Mouse (Mus musculus) forebrain, embryonic 14.5 days (tissue): ENCODE results near the gene Celf5. TPM values are rescaled to one million over a fixed set of nuclear protein-coding genes. Genes with fewer than 3 reads are reported as not detected.

ENCODE experiments used
- ATAC-seq: fragments of 200-750 bp; cut with Nextera tagmentation; 2 replicates; pipeline ENCODE4 v1.8.0; 2017; ENCODE audit warnings: mild to moderate bottlenecking, moderate library complexity
- DNase-seq: peaks from one replicate; pipeline ENCODE4 v3.0.0-alpha.2; 2015; ENCODE audit warnings: low spot score
- H3K27ac ChIP-seq: fragments of 300-500 bp; sonication (generic); 2 replicates; pipeline ENCODE4 v1.5.1; 2014; ENCODE audit warnings: low read depth, mild to moderate bottlenecking, control low read depth, low read length, moderate library complexity
- H3K27me3 ChIP-seq: fragments of 300-500 bp; sonication (generic); replicated peaks from 2 replicates; pipeline ENCODE4 v1.6.1; 2014; ENCODE audit warnings: low read length, control low read depth, mixed read lengths; ENCODE audit not compliant: control insufficient read depth, insufficient read depth
- H3K36me3 ChIP-seq: fragments of 300-500 bp; sonication (generic); 2 replicates; pipeline ENCODE4 v1.6.1; 2014; ENCODE audit warnings: low read length, control low read depth; ENCODE audit not compliant: control insufficient read depth, insufficient read depth
- H3K4me1 ChIP-seq: fragments of 300-500 bp; sonication (generic); 2 replicates; pipeline ENCODE4 v1.6.1; 2014; ENCODE audit warnings: antibody characterized with exemption, low read length, control low read depth; ENCODE audit not compliant: control insufficient read depth, insufficient read depth
- H3K4me2 ChIP-seq: fragments of 300-500 bp; sonication (generic); 2 replicates; pipeline ENCODE4 v1.6.1; 2014; ENCODE audit warnings: mild to moderate bottlenecking, control low read depth, low read length
- H3K4me3 ChIP-seq: fragments of 300-500 bp; sonication (generic); 2 replicates; pipeline ENCODE4 v1.5.1; 2014; ENCODE audit warnings: low read depth, low read length, control low read depth
- H3K9ac ChIP-seq: fragments of 300-500 bp; sonication (generic); 2 replicates; pipeline ENCODE4 v1.6.1; 2014; ENCODE audit warnings: mild to moderate bottlenecking, low read length, control low read depth, moderate library complexity
- H3K9me3 ChIP-seq: fragments of 300-500 bp; sonication (generic); replicated peaks from 2 replicates; pipeline ENCODE4 v1.6.1; 2016; ENCODE audit warnings: low read length, control low read depth, mixed read lengths; ENCODE audit not compliant: control insufficient read depth
- WGBS: fragments of 180-500 bp; shearing (Covaris S2); extraction: QIAGEN DNeasy Blood & Tissue Kit; methylation state at CpG from one replicate; pipeline ENCODE4 v1.1.7; 2014; 5-methylcytosine and 5-hydroxymethylcytosine counted together
- polyA plus RNA-seq: library from polyadenylated mRNA; unstranded; fragments of >200 nt; fragmentation: Nextera tagmentation; extraction: Ambion mirVana; gene quantifications from 2 replicates; pipeline ENCODE4 v1.2.1, GENCODE M21; 2014

The Celf5 gene
- polyA plus RNA-seq, 1 experiment from 2014 or later = 57.9 TPM

- Histone ChIP-seq H3K36me3 (peaks cover 24% of the 10 kb centered on the region), H3K4me3 (no peak overlapping the region), H3K27ac (no peak overlapping the region), H3K4me2 (no peak overlapping the region), H3K9me3 (no peaks in the 10 kb centered on the region), H3K4me1 (peaks cover 4% of the 10 kb centered on the region; the same call in 1 of the 2 replicates), H3K9ac (no peak overlapping the region), H3K27me3 (peaks cover 39% of the 10 kb centered on the region)
- no peak for DNase-seq
- no peak for ATAC-seq
- WGBS = 7% methylated on average over 16 of the region's 16 CpGs
Observed at GRCm38 (mm10) chr10:81461673-81462414, 20.7 kb downstream of the Celf5 start.

GRCm38 (mm10) chr10:81460951-81461350 is 21.6 kb downstream of the Celf5 start:
- no peak overlapping the region for H3K27ac ChIP-seq
- H3K9me3 ChIP-seq = no peaks in the 10 kb centered on the region
- ATAC-seq (no peak), DNase-seq (no peak)
- WGBS = 41% methylated on average over 11 of the region's 11 CpGs
- H3K4me1 ChIP-seq = peaks cover 4% of the 10 kb centered on the region; the same call in 1 of the 2 replicates
- no peak overlapping the region for H3K9ac ChIP-seq
- peaks cover 15% of the 10 kb centered on the region for H3K36me3 ChIP-seq
- H3K27me3 ChIP-seq = peaks cover 39% of the 10 kb centered on the region
- H3K4me3 ChIP-seq = no peak overlapping the region
- no peak overlapping the region for H3K4me2 ChIP-seq

GRCm38 (mm10) chr10:81460471-81460870 is 22.0 kb downstream of the Celf5 start:
- Histone ChIP-seq H3K9ac (no peak overlapping the region), H3K4me3 (no peak overlapping the region), H3K27ac (no peak overlapping the region), H3K36me3 (peaks cover 11% of the 10 kb centered on the region), H3K4me2 (no peak overlapping the region), H3K4me1 (peaks cover 4% of the 10 kb centered on the region; the same call in 1 of the 2 replicates), H3K27me3 (peaks cover 40% of the 10 kb centered on the region), H3K9me3 (no peaks in the 10 kb centered on the region)
- no peak for DNase-seq
- WGBS = 33% methylated on average over 20 of the region's 20 CpGs
- ATAC-seq = no peak

GRCm38 (mm10) chr10:81459399-81459798 is 23.1 kb downstream of the Celf5 start:
- Histone ChIP-seq H3K27me3 (peaks cover 49% of the 10 kb centered on the region), H3K36me3 (peaks cover 7% of the 10 kb centered on the region), H3K4me3 (no peak overlapping the region), H3K9ac (no peak overlapping the region), H3K4me1 (peaks cover 2% of the 10 kb centered on the region; the same call in 1 of the 2 replicates), H3K4me2 (no peak overlapping the region), H3K27ac (no peak overlapping the region), H3K9me3 (no peaks in the 10 kb centered on the region)
- WGBS = 71% methylated on average over 21 of the region's 21 CpGs
- DNase-seq = no peak
- ATAC-seq = no peak

- WGBS = 82% methylated on average over 6 of the region's 6 CpGs
- Histone ChIP-seq H3K27ac (no peak overlapping the region), H3K4me1 (no peaks in the 10 kb centered on the region), H3K4me2 (no peak overlapping the region), H3K27me3 (peaks cover 55% of the 10 kb centered on the region), H3K4me3 (no peak overlapping the region), H3K9ac (no peak overlapping the region), H3K36me3 (peaks cover 7% of the 10 kb centered on the region), H3K9me3 (no peaks in the 10 kb centered on the region)
- DNase-seq (no peak), ATAC-seq (no peak)
Observed at GRCm38 (mm10) chr10:81458267-81458666, 24.2 kb downstream of the Celf5 start.

- H3K9ac ChIP-seq = no peak overlapping the region
- H3K4me2 ChIP-seq = no peak overlapping the region
- ATAC-seq (no peak), DNase-seq (no peak)
- H3K27ac ChIP-seq = no peak overlapping the region
- H3K4me1 ChIP-seq = no peaks in the 10 kb centered on the region
- H3K27me3 ChIP-seq = peaks cover 55% of the 10 kb centered on the region
- 88% methylated on average over 8 of the region's 8 CpGs for WGBS
- H3K9me3 ChIP-seq = no peaks in the 10 kb centered on the region
- H3K4me3 ChIP-seq = no peak overlapping the region
- peaks cover 7% of the 10 kb centered on the region for H3K36me3 ChIP-seq
Observed at GRCm38 (mm10) chr10:81457624-81458023, 24.9 kb downstream of the Celf5 start.

- no peak overlapping the region for H3K4me2 ChIP-seq
- peaks cover 4% of the 10 kb centered on the region for H3K36me3 ChIP-seq
- WGBS = 55% methylated on average over 12 of the region's 12 CpGs
- no peak overlapping the region for H3K9ac ChIP-seq
- DNase-seq = no peak
- ATAC-seq = no peak
- H3K27ac ChIP-seq = no peak overlapping the region
- no peaks in the 10 kb centered on the region for H3K9me3 ChIP-seq
- H3K4me3 ChIP-seq = no peak overlapping the region
- H3K4me1 ChIP-seq = no peaks in the 10 kb centered on the region
- H3K27me3 ChIP-seq = peaks cover 55% of the 10 kb centered on the region
Observed at GRCm38 (mm10) chr10:81456983-81457563, 25.4 kb downstream of the Celf5 start.

- peaks cover 59% of the 10 kb centered on the region for H3K27me3 ChIP-seq
- WGBS = 64% methylated on average over 28 of the region's 28 CpGs
- no peaks in the 10 kb centered on the region for H3K36me3 ChIP-seq
Observed at GRCm38 (mm10) chr10:81455181-81455895, 27.2 kb downstream of the Celf5 start, which contains the start of gene Nfic. TSS of gene Nfic (minus strand) at chr10:81455635.

More at GRCm38 (mm10) chr10:81455181-81455895, 27.2 kb downstream of the Celf5 start, which contains the start of gene Nfic:
- no peaks in the 10 kb centered on the region for H3K4me1 ChIP-seq
- H3K4me2 ChIP-seq = no peak within 1 kb of the TSS
- no peak within 1 kb of the TSS for H3K9ac ChIP-seq
- no peaks in the 10 kb centered on the region for H3K9me3 ChIP-seq
- ATAC-seq = no peak
- H3K27ac ChIP-seq = no peak within 1 kb of the TSS
- DNase-seq = no peak
- H3K4me3 ChIP-seq = no peak within 1 kb of the TSS
